In the genomic region with DNA sequence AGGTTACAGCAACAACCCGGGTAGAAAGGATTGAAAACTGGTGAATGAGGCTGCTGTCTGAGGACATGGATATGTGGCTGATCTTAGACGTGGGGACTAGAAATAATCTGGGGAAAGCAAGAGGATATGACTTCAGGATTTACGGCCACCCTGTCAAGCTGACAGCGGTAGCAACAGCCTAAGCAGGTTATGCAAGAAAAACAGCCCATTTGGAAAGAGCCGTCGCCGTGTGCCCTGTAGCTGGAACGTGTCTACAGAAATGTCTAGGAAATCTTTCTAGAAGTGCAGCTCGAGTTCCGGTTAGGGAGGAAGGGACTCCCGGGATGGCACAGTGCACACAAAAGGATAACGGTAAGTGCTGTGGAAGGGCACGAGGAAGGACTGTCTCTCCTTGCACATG, we compare ENCODE assay signal across 26 mouse cellular contexts. TPM values are rescaled to one million over a fixed set of nuclear protein-coding genes. Genes with fewer than 3 reads are reported as not detected.
DNase-seq lines count a peak whose midpoint lies in the region; ATAC-seq lines count a peak whose summit lies in the region.
"Had no signal": no experiment of that assay in that cellular context is flagged by ENCODE, and none has a peak within 500 bp of the region (broad histone marks: within the 10 kb centered on the region; RNA-seq: fewer than 3 reads in every experiment).

No protein-coding gene starts in this region.

- no peak overlapping the region for H3K9ac ChIP-seq in neural tube, embryonic 13.5 days
- H3K9ac ChIP-seq in midbrain, embryonic 16.5 days (ENCODE audit: low read depth, low read length), result no peak overlapping the region
- H3K9ac ChIP-seq: forebrain, postnatal 0 days; heart, embryonic 12.5 days; heart, embryonic 15.5 days; hindbrain, embryonic 12.5 days; hindbrain, embryonic 15.5 days; intestine, embryonic 15.5 days had no signal

- no peaks in the 10 kb centered on the region for H3K36me3 ChIP-seq in neural tube, embryonic 13.5 days
- no peaks in the 10 kb centered on the region for H3K36me3 ChIP-seq in megakaryocyte, embryonic 14.5 days (replicated peaks; ENCODE audit: low read length)
- no peaks in the 10 kb centered on the region for H3K36me3 ChIP-seq in midbrain, embryonic 16.5 days (ENCODE audit: control insufficient read depth, insufficient read depth, low read length)
- H3K36me3 ChIP-seq: G1E; heart, embryonic 12.5 days; heart, embryonic 15.5 days; hindbrain, embryonic 12.5 days; hindbrain, embryonic 15.5 days; intestine, embryonic 15.5 days had no signal

- H3K4me3 ChIP-seq in neural tube, embryonic 13.5 days, result no peak overlapping the region
- peak overlapping the region; percentile 57 for H3K4me3 ChIP-seq in megakaryocyte, embryonic 14.5 days (replicated peaks)
- no peak overlapping the region for H3K4me3 ChIP-seq in midbrain, embryonic 16.5 days (ENCODE audit: low read depth, low read length)
- H3K4me3 ChIP-seq: heart, embryonic 12.5 days; heart, embryonic 15.5 days; hindbrain, embryonic 12.5 days; hindbrain, embryonic 15.5 days; intestine, embryonic 15.5 days had no signal

- ATAC-seq in neural tube, embryonic 13.5 days (ENCODE audit: low read depth), result no peak
- no peak for ATAC-seq in midbrain, embryonic 16.5 days
- ATAC-seq: forebrain, embryonic 14.5 days; forebrain, postnatal 0 days; intestine, embryonic 15.5 days; Patski had no signal

- H3K27ac ChIP-seq in neural tube, embryonic 13.5 days (replicated peaks), result peak overlapping the region; percentile 71; the same call in 1 of the 2 replicates
- H3K27ac ChIP-seq in midbrain, embryonic 16.5 days (ENCODE audit: low read length), result no peak overlapping the region
- H3K27ac ChIP-seq: heart, embryonic 15.5 days; hindbrain, embryonic 12.5 days; intestine, embryonic 15.5 days had no signal

- no peak overlapping the region for H3K4me2 ChIP-seq in neural tube, embryonic 13.5 days
- H3K4me2 ChIP-seq in midbrain, embryonic 16.5 days (ENCODE audit: low read length), result no peak overlapping the region
- H3K4me2 ChIP-seq: heart, embryonic 12.5 days; heart, embryonic 15.5 days; hindbrain, embryonic 12.5 days; hindbrain, embryonic 15.5 days; intestine, embryonic 15.5 days had no signal

- DNase-seq in neural tube, embryonic 10.5 days (ENCODE audit: extremely low spot score, low spot score), result no peak
- DNase-seq in gonadal fat pad, adult 2 months (ENCODE audit: low read depth), result peak; percentile 20
- DNase-seq in heart, postnatal 14 days, result no peak
- DNase-seq in gastrocnemius, adult 18-20 months (ENCODE audit: low spot score), result no peak
- DNase-seq: adrenal gland, adult 2 months; adrenal gland, postnatal 14 days; B cell, adult 2 months; cerebellum, adult 11 months; cerebellum, adult 2 months; cerebellum, postnatal 36 days; forebrain, postnatal 0 days; gastrocnemius, postnatal 25 days; heart, adult 11 months; heart, postnatal 10 days had no signal

- no peaks in the 10 kb centered on the region; the same call in 1 of the 2 replicates for H3K27me3 ChIP-seq in neural tube, embryonic 13.5 days
- peaks cover 8% of the 10 kb centered on the region for H3K27me3 ChIP-seq in megakaryocyte, embryonic 14.5 days (replicated peaks)
- H3K27me3 ChIP-seq in midbrain, embryonic 16.5 days (ENCODE audit: control insufficient read depth, insufficient read depth, low read depth, low read length), result no peaks in the 10 kb centered on the region
- H3K27me3 ChIP-seq: heart, embryonic 12.5 days; heart, embryonic 15.5 days; hindbrain, embryonic 12.5 days; hindbrain, embryonic 15.5 days; intestine, embryonic 15.5 days; Patski had no signal

- H3K4me1 ChIP-seq in neural tube, embryonic 13.5 days (replicated peaks), result peaks cover 29% of the 10 kb centered on the region
- H3K4me1 ChIP-seq in megakaryocyte, embryonic 14.5 days, result peaks cover 44% of the 10 kb centered on the region
- peaks cover 4% of the 10 kb centered on the region for H3K4me1 ChIP-seq in midbrain, embryonic 16.5 days (ENCODE audit: control insufficient read depth, insufficient read depth, low read length)
- H3K4me1 ChIP-seq: intestine, embryonic 15.5 days had no signal

- 72% methylated on average over 13 of the region's 13 CpGs for WGBS in neural tube, embryonic 13.5 days
- WGBS in midbrain, embryonic 16.5 days, result 85% methylated on average over 13 of the region's 13 CpGs

- no peaks in the 10 kb centered on the region for H3K9me3 ChIP-seq in neural tube, embryonic 13.5 days
- peaks cover 4% of the 10 kb centered on the region for H3K9me3 ChIP-seq in megakaryocyte, embryonic 14.5 days
- no peaks in the 10 kb centered on the region for H3K9me3 ChIP-seq in midbrain, embryonic 16.5 days (replicated peaks; ENCODE audit: control insufficient read depth, low read length, poor library complexity, severe bottlenecking)
- H3K9me3 ChIP-seq: heart, embryonic 12.5 days; heart, embryonic 15.5 days; hindbrain, embryonic 15.5 days; intestine, embryonic 15.5 days had no signal

- intact Hi-C loops in heart, postnatal 14 days (cut with DNase I), result no loop called here

RNA-seq across cellular contexts. Expression of gene Rgs9, which starts 28.3 kb away (rescaled TPM):
- polyA plus RNA-seq in neural tube, embryonic 13.5 days (2015; fragmentation: Nextera tagmentation; extraction: Ambion mirVana), result 4.4 and 4.7 TPM in 2 replicates
- 14.0 and 16.1 TPM in 2 replicates for polyA plus RNA-seq in gonadal fat pad, adult 2 months (2012; rRNA removed)
- polyA plus RNA-seq in megakaryocyte, embryonic 14.5 days (2012; ENCODE audit: insufficient read depth, low replicate concordance), result 1.7 and 3.2 TPM in 2 replicates
- 17.5 and 18.8 TPM in 2 replicates for polyA plus RNA-seq in midbrain, embryonic 16.5 days (2015; fragmentation: Nextera tagmentation; extraction: Ambion mirVana)
- total RNA-seq in heart, postnatal 14 days (2021), result under 1 TPM; 0.39 to 0.41 TPM
- total RNA-seq in gastrocnemius, adult 18-20 months (2021), result not detected
- total RNA-seq: gastrocnemius, adult 8-10 months had no signal
- polyA plus RNA-seq: G1E had no signal

RNA-seq across cellular contexts. Expression of gene Gna13, which starts 36.4 kb away (rescaled TPM):
- polyA plus RNA-seq in neural tube, embryonic 13.5 days (2015; fragmentation: Nextera tagmentation; extraction: Ambion mirVana), result 16.6 and 16.8 TPM in 2 replicates
- polyA plus RNA-seq in gonadal fat pad, adult 2 months (2012; rRNA removed), result 24.0 and 26.0 TPM in 2 replicates
- polyA plus RNA-seq in megakaryocyte, embryonic 14.5 days (2012; ENCODE audit: insufficient read depth, low replicate concordance), result 42.6 and 60.8 TPM in 2 replicates
- polyA plus RNA-seq in midbrain, embryonic 16.5 days (2015; fragmentation: Nextera tagmentation; extraction: Ambion mirVana), result 17.6 and 20.5 TPM in 2 replicates
- 10 to 100 TPM; 37.6 to 38.4 TPM for total RNA-seq in heart, postnatal 14 days (2021)
- 10 to 100 TPM; 24.3 to 32.4 TPM for total RNA-seq in gastrocnemius, adult 18-20 months (2021)
